Mouse (Mus musculus): ENCODE data around the gene Peg3. TPM values are rescaled to one million over a fixed set of nuclear protein-coding genes. Genes with fewer than 3 reads are reported as not detected.
A peak's percentile ranks its signal among the peaks of the same experiment; 100 is the strongest.
"Not testable (repeated sequence)": the region's sequence is repeated elsewhere in the genome, so short reads cannot be mapped to it uniquely, and the experiment has no call there.

The Peg3 gene
- 0.22 and 4.1 TPM in 2 replicates for polyA plus RNA-seq (2011; ENCODE audit: insufficient read depth, insufficient read length, low replicate concordance, missing spikeins)

DNA sequence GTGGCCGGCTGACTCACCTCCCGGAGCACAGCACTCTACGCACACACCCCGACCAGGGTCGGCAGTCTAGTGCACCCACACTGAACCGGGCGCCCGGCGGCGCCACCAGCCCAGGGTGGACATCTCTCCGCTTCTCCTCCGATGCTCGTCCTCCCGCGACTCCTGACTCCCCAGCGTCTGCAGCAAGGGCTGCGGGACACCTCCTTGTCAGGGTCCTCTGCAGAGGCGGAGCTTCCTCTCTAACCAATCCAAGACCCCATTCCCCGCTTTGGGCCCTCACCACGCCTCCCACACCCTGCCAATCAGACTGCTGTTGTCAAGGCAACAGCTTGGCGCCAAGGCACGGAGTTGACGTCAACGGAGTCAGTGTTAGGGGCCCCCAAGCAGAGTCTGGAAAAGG, at the start of gene Peg3, which contains the start of gene Usp29:
TSS of gene Peg3 (minus strand) at position 191 of the 400 bp plus-strand sequence.
TSS of gene Usp29 (plus strand) at position 338 of the 400 bp plus-strand sequence.
- Histone ChIP-seq H3K4me1 (ENCODE audit: control insufficient read depth, insufficient read depth, low read length) (no peaks in the 10 kb centered on the region), H3K4me3 (replicated peaks; ENCODE audit: control insufficient read depth, low read depth, low read length) (peak within 1 kb of the TSS; percentile 27), H3K27ac (ENCODE audit: control insufficient read depth, insufficient read depth, low read depth, low read length, poor library complexity) (no peak within 1 kb of the TSS)
- TF ChIP-seq POLR2A (IDR thresholded peaks at IDR 0.05; ENCODE audit: borderline replicate concordance, control insufficient read depth, low read depth, low read length) (no peak), CTCF (IDR thresholded peaks at IDR 0.05; ENCODE audit: control insufficient read depth, insufficient read depth, low read length) (no peak)
- WGBS = 60% methylated on average over 24 of the region's 24 CpGs

DNA sequence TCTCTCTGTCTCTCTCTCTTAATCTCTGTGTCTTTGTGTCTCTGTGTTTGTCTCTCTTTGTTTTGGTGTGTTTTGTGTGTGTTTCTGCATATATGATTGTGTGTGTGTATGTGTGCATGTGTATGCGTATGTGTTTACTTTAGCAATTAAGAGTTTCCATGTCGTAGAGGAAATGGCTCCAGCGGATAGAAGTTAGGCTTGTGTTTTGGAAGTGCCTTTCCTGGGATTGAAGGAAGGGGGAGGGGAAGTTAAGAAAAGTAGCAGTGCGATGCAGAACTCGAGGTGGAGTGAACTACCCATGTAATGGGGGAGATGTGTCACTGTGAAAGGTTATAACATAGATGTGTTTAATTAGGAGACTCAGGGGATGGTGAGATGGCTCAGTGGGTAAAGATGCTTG, 48.9 kb upstream of the Peg3 start:
- no peak overlapping the region for H3K27ac ChIP-seq (ENCODE audit: control insufficient read depth, insufficient read depth, low read depth, low read length, poor library complexity)
- no peak overlapping the region for H3K4me3 ChIP-seq (replicated peaks; ENCODE audit: control insufficient read depth, low read depth, low read length)
- TF ChIP-seq POLR2A (IDR thresholded peaks at IDR 0.05; ENCODE audit: borderline replicate concordance, control insufficient read depth, low read depth, low read length) (no peak), CTCF (IDR thresholded peaks at IDR 0.05; ENCODE audit: control insufficient read depth, insufficient read depth, low read length) (no peak)
- 57% methylated on average over 5 of the region's 5 CpGs for WGBS
- no peaks in the 10 kb centered on the region for H3K4me1 ChIP-seq (ENCODE audit: control insufficient read depth, insufficient read depth, low read length)

DNA sequence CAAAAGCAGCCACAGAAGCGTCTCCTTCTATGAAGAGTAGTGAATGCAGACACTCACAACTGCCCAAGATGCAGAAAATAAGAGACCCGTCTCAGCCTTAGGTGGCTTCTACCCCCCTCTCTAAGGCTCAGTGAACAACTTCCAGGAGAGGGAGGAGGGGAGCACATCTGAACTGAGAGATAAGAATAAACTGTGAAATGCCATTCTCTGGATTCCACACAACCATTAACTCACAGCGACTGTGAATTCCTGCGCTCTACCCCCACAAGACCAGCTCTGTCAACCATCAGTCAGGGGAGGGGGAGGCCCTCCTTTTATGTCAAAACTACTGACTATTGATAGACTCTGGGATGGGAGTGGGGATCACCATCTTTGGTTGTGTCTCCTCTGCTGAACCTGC, 47.5 kb upstream of the Peg3 start:
- 51% methylated on average over 4 of the region's 4 CpGs for WGBS

DNA sequence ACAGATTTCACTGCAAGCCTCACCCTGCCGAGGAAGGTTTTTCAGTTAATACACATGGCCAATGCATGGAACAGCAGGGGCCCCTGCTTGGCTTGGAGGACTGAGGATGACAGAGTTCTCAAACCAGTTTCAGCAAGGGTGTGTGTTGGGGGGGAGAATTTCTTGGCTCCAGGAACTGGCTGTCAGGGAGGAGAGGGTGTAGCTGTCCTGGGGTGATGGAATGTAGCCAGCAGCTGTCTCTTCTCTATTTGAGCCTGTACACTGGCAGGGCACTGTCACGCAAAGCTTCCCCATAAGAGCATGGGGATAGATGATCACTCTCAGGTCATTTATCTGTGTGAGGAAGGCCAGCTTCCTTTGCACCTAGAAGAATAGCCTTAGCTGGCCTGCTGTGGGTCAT, 46.9 kb upstream of the Peg3 start:
- no peaks in the 10 kb centered on the region for H3K4me1 ChIP-seq (ENCODE audit: control insufficient read depth, insufficient read depth, low read length)
- 79% methylated on average over 2 of the region's 2 CpGs for WGBS
- no peak overlapping the region for H3K4me3 ChIP-seq (replicated peaks; ENCODE audit: control insufficient read depth, low read depth, low read length)
- no peak for TF ChIP-seq CTCF (IDR thresholded peaks at IDR 0.05; ENCODE audit: control insufficient read depth, insufficient read depth, low read length)
- TF ChIP-seq POLR2A (IDR thresholded peaks at IDR 0.05; ENCODE audit: borderline replicate concordance, control insufficient read depth, low read depth, low read length) = no peak
- H3K27ac ChIP-seq (ENCODE audit: control insufficient read depth, insufficient read depth, low read depth, low read length, poor library complexity) = no peak overlapping the region

More for the DNA sequence above, 47.5 kb upstream of the Peg3 start:
- no peaks in the 10 kb centered on the region for H3K4me1 ChIP-seq (ENCODE audit: control insufficient read depth, insufficient read depth, low read length)
- H3K27ac ChIP-seq (ENCODE audit: control insufficient read depth, insufficient read depth, low read depth, low read length, poor library complexity) = no peak overlapping the region
- H3K4me3 ChIP-seq (replicated peaks; ENCODE audit: control insufficient read depth, low read depth, low read length) = no peak overlapping the region
- no peak for TF ChIP-seq POLR2A (IDR thresholded peaks at IDR 0.05; ENCODE audit: borderline replicate concordance, control insufficient read depth, low read depth, low read length)
- TF ChIP-seq CTCF (IDR thresholded peaks at IDR 0.05; ENCODE audit: control insufficient read depth, insufficient read depth, low read length) = no peak

DNA sequence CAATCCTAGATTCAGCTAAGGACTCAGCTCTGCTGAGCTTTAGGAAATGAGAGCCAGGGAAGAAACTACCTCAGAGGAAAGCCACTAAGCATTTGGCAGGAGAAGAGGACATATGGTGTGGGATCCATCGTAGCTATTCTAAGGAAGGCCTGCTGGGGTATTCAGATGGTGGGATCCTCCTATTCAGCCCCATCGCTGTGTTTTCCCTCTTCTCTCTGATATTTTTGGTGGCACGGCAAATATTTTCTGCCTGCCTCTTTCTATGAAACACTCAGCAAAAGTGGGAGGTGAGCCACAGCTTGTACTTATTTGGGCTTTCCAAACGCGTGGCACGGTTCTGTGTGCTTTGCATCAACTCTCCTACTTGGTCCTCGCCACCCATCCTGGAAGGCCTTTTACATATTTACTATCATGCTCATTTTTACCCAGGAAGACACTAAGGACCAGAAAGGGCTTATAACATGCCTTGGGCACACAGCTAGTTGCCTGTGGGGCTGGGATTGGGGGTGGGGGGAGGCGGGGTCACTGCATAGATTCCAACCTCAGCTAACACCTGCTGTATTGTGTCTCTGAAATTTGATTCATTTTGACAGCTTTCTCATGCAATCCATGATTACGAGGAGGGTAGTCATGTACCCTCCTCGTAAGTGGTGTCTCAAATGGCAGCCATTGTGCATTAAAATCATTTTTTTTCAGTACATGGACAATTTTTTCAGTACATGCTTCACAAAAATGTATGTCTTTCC, 46.3 kb upstream of the Peg3 start:
- no peak overlapping the region for H3K27ac ChIP-seq (ENCODE audit: control insufficient read depth, insufficient read depth, low read depth, low read length, poor library complexity)

DNA sequence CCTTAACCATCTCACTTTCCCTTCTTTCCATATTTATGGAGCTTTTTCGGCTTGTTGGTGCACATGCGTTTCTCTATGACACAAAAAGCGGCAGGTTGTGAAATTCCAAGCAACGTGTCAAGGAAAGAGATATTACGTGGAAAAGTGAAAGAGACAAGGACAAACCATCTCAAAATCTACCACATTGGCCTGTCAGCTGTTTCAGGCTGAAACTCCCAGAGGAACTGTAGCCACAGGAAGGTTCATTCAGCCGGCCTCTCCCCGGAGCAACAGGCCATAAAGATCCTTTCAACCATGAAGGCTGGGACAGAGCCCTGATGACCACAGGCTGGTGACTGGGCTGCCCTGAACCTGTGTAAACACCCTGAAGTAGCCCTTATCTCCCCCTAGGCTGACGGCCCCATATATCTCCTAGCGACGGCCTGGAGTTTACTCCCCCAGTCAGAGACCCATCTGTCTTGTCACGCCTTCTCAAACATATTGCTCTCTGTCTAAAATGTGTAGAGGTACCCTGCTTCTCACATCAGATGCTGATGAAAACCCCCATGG, 43.7 kb upstream of the Peg3 start:
- not testable (repeated sequence) for H3K27ac ChIP-seq (ENCODE audit: control insufficient read depth, insufficient read depth, low read depth, low read length, poor library complexity); H3K4me1 ChIP-seq (ENCODE audit: control insufficient read depth, insufficient read depth, low read length); H3K4me3 ChIP-seq (replicated peaks; ENCODE audit: control insufficient read depth, low read depth, low read length)
- WGBS = 62% methylated on average over 11 of the region's 11 CpGs

More for the DNA sequence above, 46.3 kb upstream of the Peg3 start:
- WGBS = 76% methylated on average over 10 of the region's 10 CpGs
- TF ChIP-seq CTCF (IDR thresholded peaks at IDR 0.05; ENCODE audit: control insufficient read depth, insufficient read depth, low read length) (no peak), POLR2A (IDR thresholded peaks at IDR 0.05; ENCODE audit: borderline replicate concordance, control insufficient read depth, low read depth, low read length) (no peak)
- no peak overlapping the region for H3K4me3 ChIP-seq (replicated peaks; ENCODE audit: control insufficient read depth, low read depth, low read length)
- H3K4me1 ChIP-seq (ENCODE audit: control insufficient read depth, insufficient read depth, low read length) = no peaks in the 10 kb centered on the region

DNA sequence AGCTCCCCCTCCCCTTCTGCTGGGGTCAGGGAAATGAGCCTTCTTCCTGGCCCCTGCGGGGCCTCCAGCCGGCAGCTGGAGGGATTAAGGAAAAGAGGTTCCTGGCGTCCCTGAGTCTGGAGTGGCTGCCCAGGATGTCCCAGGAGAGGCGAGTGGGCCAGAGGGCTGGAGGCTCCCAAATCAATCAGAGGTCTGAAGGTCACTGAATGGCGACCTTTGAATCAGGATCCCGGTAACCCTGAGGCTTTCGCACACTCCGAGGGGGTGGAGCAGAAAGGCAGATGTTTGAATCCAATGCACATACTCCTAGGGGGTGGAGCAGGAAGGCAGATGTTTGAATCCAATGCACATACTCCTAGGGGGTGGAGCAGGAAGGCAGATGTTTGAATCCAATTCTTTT, 40.1 kb upstream of the Peg3 start:
- no peaks in the 10 kb centered on the region for H3K4me1 ChIP-seq (ENCODE audit: control insufficient read depth, insufficient read depth, low read length)
- TF ChIP-seq POLR2A (IDR thresholded peaks at IDR 0.05; ENCODE audit: borderline replicate concordance, control insufficient read depth, low read depth, low read length) = no peak
- no peak for TF ChIP-seq CTCF (IDR thresholded peaks at IDR 0.05; ENCODE audit: control insufficient read depth, insufficient read depth, low read length)

DNA sequence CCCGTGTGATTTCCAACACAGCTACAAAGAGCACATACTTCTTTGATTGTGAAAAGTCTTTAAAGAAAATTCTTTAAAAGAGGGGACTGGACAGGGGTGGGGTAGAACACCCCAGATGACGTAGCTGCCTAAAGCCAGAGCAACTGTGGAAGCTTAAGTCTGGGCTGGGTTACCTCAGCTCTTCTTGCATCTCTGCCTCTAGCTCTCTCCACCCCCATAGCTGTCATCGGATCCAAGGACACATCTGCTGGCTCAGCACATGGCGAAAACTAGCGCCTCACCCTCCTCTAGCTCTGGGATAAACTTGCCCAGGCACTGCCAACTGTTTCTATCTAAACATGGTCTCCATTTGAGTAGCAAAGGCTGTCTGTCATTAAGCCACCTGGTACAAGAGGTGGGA, 35.0 kb upstream of the Peg3 start:
- H3K4me3 ChIP-seq (replicated peaks; ENCODE audit: control insufficient read depth, low read depth, low read length) = no peak overlapping the region
- no peak overlapping the region for H3K27ac ChIP-seq (ENCODE audit: control insufficient read depth, insufficient read depth, low read depth, low read length, poor library complexity)
- TF ChIP-seq CTCF (IDR thresholded peaks at IDR 0.05; ENCODE audit: control insufficient read depth, insufficient read depth, low read length) (no peak), POLR2A (IDR thresholded peaks at IDR 0.05; ENCODE audit: borderline replicate concordance, control insufficient read depth, low read depth, low read length) (no peak)
- 68% methylated on average over 5 of the region's 5 CpGs for WGBS
- H3K4me1 ChIP-seq (ENCODE audit: control insufficient read depth, insufficient read depth, low read length) = no peaks in the 10 kb centered on the region

More for the DNA sequence above, 40.1 kb upstream of the Peg3 start:
- no peak overlapping the region for H3K4me3 ChIP-seq (replicated peaks; ENCODE audit: control insufficient read depth, low read depth, low read length)
- H3K27ac ChIP-seq (ENCODE audit: control insufficient read depth, insufficient read depth, low read depth, low read length, poor library complexity) = no peak overlapping the region
- WGBS = 27% methylated on average over 8 of the region's 8 CpGs
